In the genomic region with DNA sequence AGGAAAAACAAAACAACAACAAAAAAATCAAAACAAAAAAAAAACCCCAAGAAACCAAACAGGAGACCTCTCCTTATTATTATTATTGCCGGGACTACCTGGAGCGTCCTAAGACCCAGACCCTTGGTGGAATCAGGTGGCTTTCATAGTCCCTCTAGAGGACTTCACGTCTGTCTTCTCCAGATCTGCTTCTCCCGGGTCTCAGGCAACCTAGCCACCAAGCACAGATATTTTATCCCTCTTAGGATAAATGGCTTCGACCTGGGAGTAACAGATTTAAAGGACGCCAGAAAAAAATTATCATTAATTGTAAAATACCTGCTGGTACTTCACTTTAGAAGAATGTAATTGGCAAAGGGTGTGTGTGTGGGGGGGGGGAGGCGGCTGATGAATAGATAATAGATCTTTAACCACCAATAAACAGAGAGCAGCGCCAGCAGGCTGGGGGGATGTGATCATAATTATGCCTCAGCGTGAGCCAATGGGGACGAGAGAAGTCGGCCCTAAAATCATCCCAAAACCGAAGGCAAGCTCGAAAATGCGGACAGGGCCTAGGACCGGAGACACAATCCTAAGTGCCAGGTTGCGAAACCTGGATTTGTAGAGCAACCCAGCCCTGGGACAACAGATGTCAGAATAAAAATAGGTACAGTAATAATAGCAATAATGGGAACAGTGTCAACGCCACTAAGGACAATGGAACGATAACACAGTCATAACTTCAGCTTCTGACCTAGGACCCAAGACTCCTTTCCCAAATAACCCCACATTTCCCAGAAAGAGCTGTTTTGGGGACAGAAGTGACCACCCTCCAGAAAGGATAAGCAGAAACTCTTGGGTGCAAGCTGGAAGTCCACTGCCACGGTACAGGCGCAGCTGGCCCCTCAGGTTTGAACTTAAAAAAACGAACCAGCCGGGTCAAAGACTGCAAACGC, we compare ENCODE assay signal across 8 mouse cellular contexts. TPM values are rescaled to one million over a fixed set of nuclear protein-coding genes. Genes with fewer than 3 reads are reported as not detected.
DNase-seq lines count a peak whose midpoint lies in the region; ATAC-seq and TF ChIP-seq lines count a peak whose summit lies in the region.

No protein-coding gene starts in this region.

- H3K9ac ChIP-seq in ES-E14 (ENCODE audit: insufficient read depth, low read depth, low read length, poor library complexity, severe bottlenecking) = no peak overlapping the region
- H3K9ac ChIP-seq in forebrain, embryonic 12.5 days = peak overlapping the region; percentile 95

- H3K27ac ChIP-seq in heart, embryonic 10.5 days = no peak overlapping the region
- H3K27ac ChIP-seq in ES-E14 (ENCODE audit: insufficient read depth, low read depth, low read length, poor library complexity, severe bottlenecking) = no peak overlapping the region
- H3K27ac ChIP-seq in forebrain, embryonic 12.5 days = peak overlapping the region; percentile 99
- peak overlapping the region; percentile 98 for H3K27ac ChIP-seq in layer of hippocampus, adult 2 months
- no peak overlapping the region for H3K27ac ChIP-seq in olfactory bulb, adult 2 months (ENCODE audit: insufficient read depth, low read depth, low read length)

- TF ChIP-seq CTCF in layer of hippocampus, adult 2 months (conservative IDR thresholded peaks at IDR 0.05) = no peak
- no peak for TF ChIP-seq CTCF in olfactory bulb, adult 2 months (IDR thresholded peaks at IDR 0.05; ENCODE audit: insufficient read depth, low read depth, low read length)

- in situ Hi-C loops in ES-E14 (cut with MboI; ENCODE audit: low sequenced_read_pairs in 2 of 2, unreplicated experiment in 2 of 2) = no loop called here

- H3K9me3 ChIP-seq in heart, embryonic 10.5 days = no peaks in the 10 kb centered on the region
- H3K9me3 ChIP-seq in ES-E14 (ENCODE audit: control insufficient read depth, insufficient read depth, low read depth, low read length) = no peaks in the 10 kb centered on the region
- H3K9me3 ChIP-seq in forebrain, embryonic 12.5 days = no peaks in the 10 kb centered on the region

- no peak for DNase-seq in heart, embryonic 10.5 days (ENCODE audit: low spot score)
- DNase-seq in heart, adult 11 months = no peak
- no peak for DNase-seq in ES-E14 (ENCODE audit: low read depth, low spot score)
- peak; percentile 89 to 91 for DNase-seq in layer of hippocampus, adult 2 months (ENCODE audit: low spot score in 2 of 2)
- no peak for DNase-seq in adrenal gland, postnatal 4 days (ENCODE audit: low spot score in 2 of 2)
- no peak for DNase-seq in lung, adult 18-20 months

- ATAC-seq in forebrain, embryonic 12.5 days (ENCODE audit: low FRiP score) = peak; percentile 25; the same call in 1 of the 2 replicates

- H3K4me1 ChIP-seq in heart, embryonic 10.5 days = peaks cover 26% of the 10 kb centered on the region
- peaks cover 0 to 4% of the 10 kb centered on the region in 2 experiments; a peak in 1 of 4 replicates for H3K4me1 ChIP-seq in ES-E14 (ENCODE audit: control insufficient read depth in 2 of 2, insufficient read depth in 2 of 2, low read length in 2 of 2, poor library complexity in 1 of 2)
- peaks cover 31% of the 10 kb centered on the region for H3K4me1 ChIP-seq in forebrain, embryonic 12.5 days
- H3K4me1 ChIP-seq in olfactory bulb, adult 2 months (ENCODE audit: control insufficient read depth, insufficient read depth, low read length) = peaks cover 9% of the 10 kb centered on the region

- no peak for TF ChIP-seq POLR2A in olfactory bulb, adult 2 months (IDR thresholded peaks at IDR 0.05; ENCODE audit: insufficient read depth, low read depth, low read length)

- 3% methylated on average over 23 of the region's 23 CpGs for WGBS in heart, embryonic 10.5 days
- under 1% methylated on average over 23 of the region's 23 CpGs for WGBS in forebrain, embryonic 12.5 days
- 11% methylated on average over 23 of the region's 23 CpGs for WGBS in olfactory bulb, adult 2 months

- H3K4me2 ChIP-seq in forebrain, embryonic 12.5 days = peak overlapping the region; percentile 67

- peaks cover 97% of the 10 kb centered on the region for H3K27me3 ChIP-seq in heart, embryonic 10.5 days (ENCODE audit: insufficient read depth, poor library complexity, severe bottlenecking)
- peaks cover 65% of the 10 kb centered on the region for H3K27me3 ChIP-seq in forebrain, embryonic 12.5 days

- H3K36me3 ChIP-seq in heart, embryonic 10.5 days = no peaks in the 10 kb centered on the region
- no peaks in the 10 kb centered on the region for H3K36me3 ChIP-seq in ES-E14 (ENCODE audit: control insufficient read depth, insufficient read depth, low read length, poor library complexity, severe bottlenecking)
- 0 out of 2 replicates have a peak, but pooled peaks cover 6% of the 10 kb centered on the region for H3K36me3 ChIP-seq in forebrain, embryonic 12.5 days (replicated peaks)

- H3K4me3 ChIP-seq in heart, embryonic 10.5 days = peak overlapping the region; percentile 60
- peak overlapping the region; percentile 43 to 53; a peak in 2 of 4 replicates for H3K4me3 ChIP-seq in ES-E14 (ENCODE audit: insufficient read depth in 1 of 2, low read depth in 1 of 2, low read length in 2 of 2, poor library complexity in 1 of 2, severe bottlenecking in 1 of 2)
- H3K4me3 ChIP-seq in forebrain, embryonic 12.5 days (replicated peaks) = peak overlapping the region; percentile 77
- peak overlapping the region; percentile 79 for H3K4me3 ChIP-seq in layer of hippocampus, adult 2 months
- H3K4me3 ChIP-seq in olfactory bulb, adult 2 months (ENCODE audit: insufficient read depth, low read depth, low read length) = peak overlapping the region; percentile 29; the same call in 1 of the 2 replicates

TF ChIP-seq in ES-E14, 5 proteins besides CTCF, POLR2A, EP300 and RAD21:
- no peak for TF ChIP-seq HCFC1 (IDR thresholded peaks at IDR 0.05; ENCODE audit: borderline replicate concordance, insufficient read depth, low read length)
- no peak for TF ChIP-seq ZC3H11A (IDR thresholded peaks at IDR 0.05; ENCODE audit: borderline replicate concordance, low read depth, low read length)
- no peak for TF ChIP-seq ZNF384 (IDR thresholded peaks at IDR 0.05; ENCODE audit: low read depth, low read length)
- no peak for TF ChIP-seq MAFK (IDR thresholded peaks at IDR 0.05; ENCODE audit: insufficient read depth, low read depth, low read length)
- TF ChIP-seq CHD2 (IDR thresholded peaks at IDR 0.05; ENCODE audit: low read depth, low read length) = no peak

RNA-seq across cellular contexts. Expression of gene Emx2, which starts 0.9 kb away (rescaled TPM):
- 1.1 and 1.7 TPM in 2 replicates for polyA plus RNA-seq in heart, embryonic 10.5 days (2016; fragmentation: Nextera tagmentation; extraction: Ambion mirVana)
- total RNA-seq in ES-E14 (2012; rRNA removed) = 0.36 TPM in 1 of 2 replicates, not detected in the other
- polyA plus RNA-seq in forebrain, embryonic 12.5 days (2016; fragmentation: Nextera tagmentation; extraction: Ambion mirVana) = 59.0 and 69.4 TPM in 2 replicates
- total RNA-seq in layer of hippocampus, adult 2 months (2021) = 10 to 100 TPM; 26.6 to 29.8 TPM
- polyA plus RNA-seq in olfactory bulb, adult 2 months (2012; ENCODE audit: insufficient read depth, insufficient read length, low replicate concordance, missing spikeins) = not detected in 2 replicates
- 10 to 100 TPM in 1 of 2 experiments, under 1 TPM in 1; 0.96 to 14.3 TPM for total RNA-seq in adrenal gland, postnatal 4 days (2021)

Comparison
In these comparisons a context has a peak if more than half of its experiments do, and no peak if none do; other contexts are left out.
1. DNase-seq: peak in layer of hippocampus, adult 2 months (2 of 2); none in heart, embryonic 10.5 days (single experiment), heart, adult 11 months (single experiment), ES-E14 (single experiment), adrenal gland, postnatal 4 days (0 of 2) and lung, adult 18-20 months (0 of 2).
2. H3K27ac ChIP-seq: peak in forebrain, embryonic 12.5 days (single experiment) and layer of hippocampus, adult 2 months (single experiment); none in heart, embryonic 10.5 days (single experiment), ES-E14 (single experiment) and olfactory bulb, adult 2 months (single experiment).
3. H3K4me3 ChIP-seq: peak in every context shown above with its lines; median percentile 79 in layer of hippocampus, adult 2 months; 77 in forebrain, embryonic 12.5 days; 60 in heart, embryonic 10.5 days; 48 in ES-E14; 29 in olfactory bulb, adult 2 months.